Mouse (Mus musculus): ENCODE data around the gene Slc44a5. TPM values are rescaled to one million over a fixed set of nuclear protein-coding genes. Genes with fewer than 3 reads are reported as not detected.
"Not testable (repeated sequence)": the region's sequence is repeated elsewhere in the genome, so short reads cannot be mapped to it uniquely, and the experiment has no call there.

Gene Slc44a5
- polyA plus RNA-seq, 1 experiment, result 0.12 TPM

DNA sequence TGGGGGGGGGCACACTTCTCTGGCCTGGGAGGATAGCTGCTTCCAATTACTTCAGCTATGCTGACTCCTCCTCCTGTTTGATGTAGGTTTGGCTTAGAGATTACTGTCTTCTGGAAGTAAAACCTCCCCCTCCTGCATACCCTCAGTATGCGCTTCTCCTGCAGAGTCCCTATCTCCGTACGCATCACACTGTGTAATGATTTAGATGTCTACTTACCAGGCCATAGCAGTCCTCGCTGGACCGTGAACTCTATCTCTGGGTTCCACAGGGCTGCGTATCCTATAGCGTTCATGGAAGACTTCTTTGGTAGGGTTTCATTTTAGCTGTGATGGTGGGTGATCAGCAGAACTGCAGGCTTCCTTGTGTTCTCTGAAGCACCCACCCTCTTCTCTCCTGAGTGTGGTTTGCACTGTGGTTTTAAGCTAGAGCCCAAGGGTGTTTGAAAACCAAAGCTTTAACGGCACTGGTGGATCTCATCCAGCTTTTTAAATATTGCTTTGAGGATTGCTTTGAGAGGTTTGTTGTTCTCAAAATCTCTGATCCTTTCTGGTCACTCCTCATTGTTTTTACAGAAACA lies 120.6 kb downstream of the Slc44a5 start:
- no peak for DNase-seq (ENCODE audit: low spot score)

DNA sequence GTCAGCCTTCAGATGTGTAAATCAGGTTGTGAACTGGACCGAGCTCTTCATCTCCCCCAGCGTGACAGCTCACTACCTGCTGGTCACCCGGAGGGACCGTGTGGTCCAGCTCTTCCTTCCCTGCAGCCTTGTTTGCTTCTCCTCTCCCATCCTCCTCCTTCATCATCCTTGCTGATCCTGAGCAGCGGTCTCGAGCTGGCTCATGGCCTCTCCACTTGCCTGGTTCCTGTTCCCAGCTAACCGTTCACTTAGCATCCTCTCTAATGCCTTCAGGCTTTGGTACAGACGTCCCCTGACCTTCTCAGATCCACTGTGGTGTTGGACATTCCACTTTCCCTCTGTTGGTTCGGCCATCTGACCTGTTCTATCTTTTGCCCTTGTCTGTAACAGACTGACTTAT lies 128.4 kb downstream of the Slc44a5 start:
- DNase-seq (ENCODE audit: low spot score), result no peak

DNA sequence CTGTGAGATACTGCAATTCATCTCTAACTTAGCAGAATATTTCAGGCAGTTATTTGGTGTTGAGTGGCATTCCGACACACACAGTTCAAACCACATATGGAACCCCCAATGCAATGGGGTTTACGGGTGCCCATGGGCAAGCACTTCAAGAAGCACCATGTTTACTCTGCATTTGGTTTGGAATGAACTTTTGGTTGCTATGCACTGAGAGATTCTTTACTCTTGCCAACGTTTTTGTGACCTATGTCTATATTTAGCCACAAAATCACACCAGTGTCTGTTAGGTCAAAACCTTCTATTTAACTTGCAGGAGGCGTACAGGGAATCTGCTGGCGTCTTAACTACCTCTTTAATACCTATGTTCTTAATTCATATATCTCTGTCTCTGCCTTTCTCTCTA lies 137.3 kb downstream of the Slc44a5 start:
- no peak for DNase-seq (ENCODE audit: low spot score)

DNA sequence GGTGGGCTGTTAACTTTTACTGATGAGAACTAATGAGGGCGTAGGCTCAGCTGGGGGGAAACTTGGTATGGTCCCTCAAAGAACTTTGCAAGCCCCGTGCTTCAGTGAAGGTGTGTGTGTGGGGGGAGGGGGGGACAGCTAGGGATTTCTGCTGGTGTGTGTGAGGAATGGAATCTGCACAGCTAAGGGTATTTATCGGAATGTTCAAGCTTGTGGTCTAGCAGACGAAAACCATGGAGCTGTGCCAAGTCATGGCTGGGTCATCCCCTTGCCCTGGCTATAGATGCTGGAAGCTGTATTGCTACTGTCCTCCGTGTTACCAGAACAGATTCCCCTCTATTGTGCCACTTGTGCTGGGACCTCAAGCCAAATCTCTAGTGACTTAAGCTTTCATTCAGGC lies 138.0 kb downstream of the Slc44a5 start:
- no peak for DNase-seq (ENCODE audit: low spot score)

DNA sequence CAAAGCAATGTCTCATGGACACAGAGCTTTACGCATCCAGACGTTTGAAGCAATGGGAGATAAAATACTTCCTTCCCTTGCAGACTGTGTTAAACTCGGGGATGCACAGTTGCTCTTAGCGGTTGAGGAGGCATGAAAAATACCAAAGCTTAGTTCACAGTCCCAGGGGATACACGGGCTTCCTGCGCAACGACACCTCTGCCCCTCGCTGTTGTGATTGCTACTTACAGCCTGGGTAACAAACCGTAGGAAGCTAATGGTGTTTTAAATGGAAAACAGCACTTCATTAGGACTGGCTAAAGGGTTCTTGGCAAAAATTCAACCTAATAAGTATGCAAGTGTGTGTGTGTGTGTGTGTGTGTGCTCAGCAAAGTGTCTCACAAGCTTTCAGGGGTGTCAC lies 141.8 kb downstream of the Slc44a5 start:
- no peak for DNase-seq (ENCODE audit: low spot score)

DNA sequence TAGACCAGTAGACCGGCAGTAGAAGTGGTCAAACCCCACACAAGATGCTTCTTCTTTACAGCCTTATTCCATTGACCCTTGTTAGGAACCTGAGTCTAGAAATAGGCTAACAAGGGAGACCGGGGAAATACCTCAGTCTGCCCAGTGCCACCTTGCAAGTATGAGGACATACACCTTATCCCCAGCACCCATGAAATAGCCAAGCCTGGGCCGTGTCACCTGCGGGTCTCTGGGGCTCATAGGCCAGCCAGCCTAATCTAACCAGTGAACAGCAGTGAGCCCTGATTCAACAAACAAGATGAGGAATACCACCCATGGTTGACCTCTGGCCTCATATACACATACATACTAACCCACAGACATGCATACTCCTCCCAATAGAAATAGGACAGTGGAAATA lies 142.2 kb downstream of the Slc44a5 start:
- no peak for DNase-seq (ENCODE audit: low spot score)

DNA sequence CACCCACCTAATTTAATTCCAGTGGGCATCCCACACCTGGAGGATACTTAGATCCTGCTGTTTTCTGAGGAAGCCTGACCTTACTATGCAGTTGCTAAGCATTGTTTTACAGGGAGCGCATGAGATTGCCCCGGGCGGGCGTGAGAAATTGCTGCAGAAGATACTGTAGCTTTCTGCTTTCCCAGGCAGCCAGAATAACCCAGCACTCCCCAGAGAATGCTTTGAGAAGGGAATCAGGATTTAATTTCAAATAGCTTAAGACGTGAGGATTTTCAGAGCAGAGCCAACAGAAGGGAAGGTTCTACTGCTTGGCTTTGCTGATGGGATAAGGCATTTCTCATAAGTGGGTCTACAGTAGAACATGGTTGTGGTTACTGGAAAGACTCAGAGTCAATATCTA lies 142.8 kb downstream of the Slc44a5 start:
- no peak for DNase-seq (ENCODE audit: low spot score)

DNA sequence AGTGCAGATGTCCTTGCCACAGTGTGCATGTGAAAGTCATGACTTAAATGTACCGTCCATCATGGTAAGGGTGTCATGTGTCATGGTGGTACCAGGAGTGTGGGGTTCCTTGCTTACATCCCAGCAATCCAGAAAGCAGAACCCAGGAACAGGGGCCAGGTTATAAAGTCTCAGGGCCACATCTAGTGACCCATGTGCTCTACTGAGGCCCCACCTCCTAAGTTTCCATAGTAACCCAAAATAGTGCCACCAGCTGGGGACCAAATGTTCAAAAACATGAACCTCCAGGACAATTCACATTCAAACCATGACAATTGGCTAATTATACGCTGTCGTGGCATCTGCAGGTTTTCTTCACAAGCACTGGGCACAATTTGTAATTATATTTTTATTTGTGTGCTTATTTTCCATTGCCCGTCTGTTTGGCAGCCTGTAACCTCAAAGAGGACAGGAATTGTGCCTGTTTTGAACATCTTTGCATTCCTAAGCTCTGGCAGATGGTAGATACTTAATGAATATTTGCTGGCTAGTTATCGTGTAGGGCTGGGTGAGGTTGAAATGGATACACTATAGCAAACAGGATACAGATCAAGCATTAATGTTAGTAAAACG lies 145.9 kb downstream of the Slc44a5 start:
- no peak for DNase-seq (ENCODE audit: low spot score)

DNA sequence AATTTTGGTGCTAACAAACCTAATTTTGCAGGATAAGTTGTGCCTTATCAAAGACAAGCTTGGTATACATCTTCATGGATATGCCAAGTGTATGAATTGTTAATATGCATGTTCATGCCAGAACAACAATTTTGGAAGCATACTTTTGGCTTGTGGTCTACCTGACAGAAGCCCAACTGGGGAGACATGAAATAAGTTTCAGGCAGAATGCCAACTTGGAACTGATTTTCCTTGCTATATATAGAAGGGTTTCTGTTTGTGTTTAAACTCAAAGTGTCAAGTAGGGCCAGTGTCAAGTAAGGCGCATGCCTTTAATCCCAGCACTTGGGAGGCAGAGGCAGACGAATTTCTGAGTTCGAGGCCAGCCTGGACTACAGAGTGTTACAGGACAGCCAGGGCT lies 149.3 kb downstream of the Slc44a5 start:
- no peak for DNase-seq (ENCODE audit: low spot score)

DNA sequence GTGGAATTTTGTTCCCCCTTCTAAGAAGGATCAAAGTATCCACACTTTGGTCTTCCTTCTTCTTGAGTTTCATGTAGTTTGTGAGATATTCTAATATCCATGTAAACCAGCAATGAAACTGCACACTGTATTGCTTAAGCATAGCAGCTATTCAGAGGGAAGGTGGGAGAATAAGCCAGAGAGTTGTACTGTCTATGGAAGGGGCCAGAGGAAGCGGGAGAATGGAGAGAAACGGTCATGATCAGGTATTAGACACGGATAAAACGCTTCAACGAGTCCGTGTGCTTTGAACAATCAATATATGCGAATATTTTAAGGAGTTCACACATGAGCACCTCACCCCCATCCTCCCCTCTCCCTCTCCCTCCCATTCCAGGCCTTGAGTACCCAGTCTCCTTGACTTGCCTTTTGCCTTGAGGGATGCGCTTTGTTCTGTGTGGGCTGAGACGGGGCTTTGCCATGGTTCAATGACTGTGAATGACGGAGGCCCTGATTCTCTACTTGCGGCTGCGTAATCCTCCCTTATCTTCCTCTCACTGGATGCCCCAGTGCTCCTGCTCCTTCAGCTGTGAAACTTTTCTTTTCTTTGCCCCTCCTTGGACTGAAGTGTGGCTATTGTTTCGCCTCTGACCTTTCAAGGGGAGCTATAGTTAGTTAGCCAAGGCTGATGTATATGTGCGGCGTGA lies 151.8 kb downstream of the Slc44a5 start:
- no peak for DNase-seq (ENCODE audit: low spot score)

DNA sequence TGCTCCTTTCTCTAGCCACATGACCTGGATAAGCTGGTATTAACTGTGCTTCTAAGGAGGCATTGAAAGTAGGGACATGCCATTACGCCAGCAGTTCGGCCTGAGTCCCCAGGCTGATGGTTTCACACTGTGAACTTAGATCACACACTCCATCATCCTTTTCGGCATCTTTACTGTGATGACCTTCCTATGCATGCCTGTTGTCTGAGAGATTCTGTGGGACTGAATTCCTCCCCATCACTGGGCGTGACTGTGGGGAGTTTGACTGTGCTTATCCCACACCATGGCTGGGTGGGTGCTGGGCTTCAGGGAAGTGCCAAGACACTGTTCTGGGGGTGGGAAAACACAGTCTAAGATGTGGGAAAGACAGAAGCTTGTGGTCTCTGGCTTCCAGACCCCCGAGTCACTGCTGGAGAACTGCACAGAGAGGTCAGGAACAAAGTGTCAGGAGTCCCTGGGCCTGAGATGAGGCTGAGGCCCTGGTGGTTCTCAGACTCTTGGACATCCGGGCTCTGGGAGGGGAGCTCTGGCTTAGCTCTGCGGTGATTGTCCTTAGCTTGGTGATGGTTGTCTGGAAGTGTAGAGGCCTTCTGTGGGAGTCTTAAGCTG lies 152.6 kb downstream of the Slc44a5 start:
- no peak for DNase-seq (ENCODE audit: low spot score)

DNA sequence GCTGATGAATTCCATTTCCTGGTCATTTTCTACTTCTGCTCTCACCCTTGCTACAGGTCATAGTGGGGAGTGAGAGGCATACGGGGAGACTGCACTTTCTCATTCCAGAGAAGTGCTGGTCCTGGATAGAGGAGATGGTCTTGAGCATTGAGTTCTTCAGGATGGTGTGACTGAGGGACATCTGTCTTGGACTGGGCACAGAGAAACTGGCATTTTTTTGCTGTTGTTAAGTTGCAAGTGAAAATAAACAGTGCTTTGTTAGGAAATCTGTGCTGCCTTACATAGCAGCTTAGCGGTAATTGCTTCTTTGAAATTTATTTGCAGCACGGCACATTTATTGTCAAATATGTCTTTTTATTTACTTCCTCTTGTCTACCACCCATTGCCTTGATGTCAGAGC lies 154.0 kb downstream of the Slc44a5 start:
- DNase-seq (ENCODE audit: low spot score), result no peak

DNA sequence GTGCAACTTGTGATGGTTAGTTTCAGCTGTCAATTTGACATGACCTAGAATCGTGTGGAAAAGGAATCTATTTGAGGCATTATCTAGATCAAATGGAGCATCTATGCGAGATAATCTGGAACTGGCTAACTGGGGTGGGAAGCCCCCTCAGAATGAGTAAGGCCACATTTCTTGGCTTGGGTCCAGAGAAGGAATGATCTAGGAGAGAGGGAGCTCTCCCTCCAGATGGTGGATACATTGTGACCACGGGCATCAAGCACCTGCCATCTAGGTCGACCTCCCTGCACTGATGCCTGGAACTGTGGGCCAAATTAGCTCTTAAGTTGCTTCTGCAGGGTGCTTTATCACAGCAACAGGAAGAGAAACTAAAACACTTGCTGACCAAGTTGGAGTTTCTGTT lies 155.8 kb downstream of the Slc44a5 start:
- DNase-seq (ENCODE audit: low spot score), result no peak

DNA sequence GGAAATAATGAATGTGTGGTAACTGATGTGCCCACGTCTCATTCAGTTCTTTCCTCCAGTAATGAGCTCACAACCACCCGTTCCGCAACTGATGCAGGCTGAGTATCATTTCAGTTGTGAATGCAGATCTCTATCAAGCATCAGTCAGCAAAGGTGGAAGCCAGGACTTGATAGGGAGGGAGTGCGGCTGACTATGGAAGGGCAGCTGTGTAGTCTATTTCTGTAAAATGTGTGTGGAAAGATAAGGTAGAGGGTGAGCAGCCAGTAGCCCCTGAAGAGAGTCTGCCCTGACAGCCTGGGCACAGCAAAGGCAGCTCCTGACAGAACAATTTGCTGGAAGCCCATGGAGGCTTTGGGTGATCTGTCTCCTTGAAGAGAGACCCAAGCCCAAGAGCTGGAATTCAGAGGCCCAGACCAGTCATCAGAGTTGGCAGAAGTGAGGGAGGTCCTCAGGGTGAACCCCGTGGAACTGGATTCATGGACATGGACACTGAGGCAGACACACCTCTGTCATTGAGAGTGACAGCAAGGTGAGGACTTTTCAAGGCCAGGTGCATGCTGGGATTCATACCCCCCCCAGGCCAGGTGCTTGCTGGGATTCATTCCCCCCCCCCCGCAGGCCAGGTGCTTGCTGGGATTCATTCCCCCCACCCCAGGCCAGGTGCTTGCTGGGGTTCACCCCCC lies 157.3 kb downstream of the Slc44a5 start:
- DNase-seq (ENCODE audit: low spot score), result no peak

DNA sequence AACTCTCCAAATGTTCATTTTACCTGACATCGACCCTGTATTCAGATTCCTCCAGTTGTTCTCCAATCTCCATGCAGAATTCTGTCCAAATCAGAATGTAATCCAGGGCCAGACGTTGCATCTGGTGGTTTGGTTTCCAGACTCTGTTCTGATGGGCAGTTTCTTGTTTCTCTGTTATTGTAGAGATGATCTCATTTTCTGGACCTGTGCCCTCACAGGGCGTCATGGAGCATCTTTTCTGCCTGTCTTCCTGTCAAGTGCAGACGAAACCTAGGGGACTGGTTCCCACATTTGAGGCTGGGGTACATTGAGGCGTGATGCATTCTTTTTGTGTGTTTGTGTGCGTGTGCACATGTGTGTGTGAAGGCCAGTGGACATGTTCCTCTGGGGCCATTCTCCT lies 160.8 kb downstream of the Slc44a5 start:
- DNase-seq (ENCODE audit: low spot score), result no peak

DNA sequence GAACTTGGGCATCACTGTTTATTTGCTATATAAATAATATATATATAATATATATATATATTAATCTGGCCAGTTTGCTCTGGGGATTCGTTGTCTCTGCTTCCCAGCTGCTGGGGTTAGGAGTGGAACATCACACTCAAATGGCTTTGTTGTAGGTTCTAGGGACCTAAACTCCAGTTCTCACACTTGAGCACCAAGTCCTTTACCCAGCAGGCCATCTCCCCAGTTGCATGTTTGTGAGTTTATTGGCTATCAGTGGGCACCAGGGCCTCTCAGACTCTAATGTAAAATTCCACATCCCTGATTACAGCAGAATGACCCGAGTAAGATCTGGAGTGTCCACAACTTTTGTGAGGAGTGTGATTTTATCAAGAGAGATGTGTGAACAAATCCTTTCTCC lies 161.5 kb downstream of the Slc44a5 start:
- no peak for DNase-seq (ENCODE audit: low spot score)

DNA sequence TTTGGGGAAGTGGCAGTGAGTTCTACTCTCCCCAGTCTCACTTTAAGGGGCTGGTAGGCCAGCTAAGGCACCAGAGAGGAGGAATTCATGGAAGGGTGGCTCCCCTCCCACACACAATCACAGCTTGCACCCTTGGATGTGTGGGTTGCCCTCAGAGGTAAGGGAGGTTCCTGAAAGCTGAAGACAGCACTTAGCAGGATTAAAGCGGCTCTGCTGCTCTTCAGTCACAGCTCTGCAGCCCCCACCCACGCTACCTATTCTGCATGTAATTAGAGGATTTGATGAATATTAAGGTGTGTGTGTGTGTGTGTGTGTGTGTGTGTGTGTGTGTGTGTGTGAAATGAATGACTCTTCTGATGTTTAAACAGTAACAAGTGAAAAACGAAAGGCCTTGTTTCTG lies 163.3 kb downstream of the Slc44a5 start:
- no peak for DNase-seq (ENCODE audit: low spot score)

DNA sequence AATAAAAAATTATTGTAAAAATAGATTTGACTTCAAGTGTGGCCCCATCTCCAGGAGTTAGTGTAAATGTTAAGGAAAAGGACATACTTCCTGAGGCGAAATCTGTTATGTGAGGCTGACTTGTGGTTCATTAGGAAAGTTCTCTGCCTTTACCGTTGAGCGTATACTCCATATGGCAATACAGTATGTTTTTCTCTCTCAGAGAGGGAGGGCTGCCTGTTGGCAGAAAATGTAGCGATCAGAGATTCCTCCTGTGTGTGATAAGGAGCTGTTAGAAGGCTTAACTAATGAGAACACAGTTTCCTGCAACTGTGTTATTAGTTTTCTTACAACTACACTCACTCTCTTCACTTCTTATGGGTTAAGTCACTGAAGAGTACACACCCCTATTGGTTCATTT lies 168.1 kb downstream of the Slc44a5 start:
- no peak for DNase-seq (ENCODE audit: low spot score)

DNA sequence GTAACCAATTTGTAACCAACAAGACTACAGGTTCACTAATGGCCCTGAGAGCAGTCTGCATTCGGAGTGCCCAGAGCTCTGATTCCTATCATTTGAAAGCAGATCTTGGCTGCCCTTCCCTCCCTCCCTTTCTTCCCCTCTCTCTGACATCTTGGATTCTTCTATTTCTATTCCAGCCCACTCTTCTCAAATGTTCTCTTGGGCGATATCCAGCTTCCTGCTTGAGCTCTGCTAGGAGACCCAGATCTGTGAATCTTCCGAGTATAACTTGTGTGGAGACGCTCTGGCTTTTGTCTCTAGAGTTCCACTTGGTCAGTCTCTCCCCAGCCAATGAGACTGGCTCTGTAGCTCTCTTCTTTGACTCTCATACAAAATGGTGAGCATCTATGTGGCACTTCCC lies 169.4 kb downstream of the Slc44a5 start:
- no peak for DNase-seq (ENCODE audit: low spot score)

DNA sequence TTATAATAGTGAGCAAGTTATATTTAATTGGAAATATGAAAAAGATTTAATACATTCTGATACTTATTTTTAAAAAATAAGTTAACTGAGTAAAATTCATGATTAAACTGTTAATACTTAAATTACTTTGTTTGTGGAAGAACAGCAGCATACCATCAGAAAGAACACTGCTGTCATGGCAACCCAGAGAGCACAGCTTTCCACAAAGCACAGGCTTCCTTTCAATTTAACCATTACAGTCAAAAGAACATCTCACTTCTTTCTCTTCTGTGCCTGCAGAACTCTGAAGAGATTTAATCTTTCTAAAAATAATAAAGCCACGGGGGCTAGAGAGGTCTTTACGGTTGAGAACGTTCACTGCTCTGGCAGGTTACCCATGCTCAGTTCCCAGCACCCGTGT lies 172.5 kb downstream of the Slc44a5 start:
- DNase-seq (ENCODE audit: low spot score), result no peak

DNA sequence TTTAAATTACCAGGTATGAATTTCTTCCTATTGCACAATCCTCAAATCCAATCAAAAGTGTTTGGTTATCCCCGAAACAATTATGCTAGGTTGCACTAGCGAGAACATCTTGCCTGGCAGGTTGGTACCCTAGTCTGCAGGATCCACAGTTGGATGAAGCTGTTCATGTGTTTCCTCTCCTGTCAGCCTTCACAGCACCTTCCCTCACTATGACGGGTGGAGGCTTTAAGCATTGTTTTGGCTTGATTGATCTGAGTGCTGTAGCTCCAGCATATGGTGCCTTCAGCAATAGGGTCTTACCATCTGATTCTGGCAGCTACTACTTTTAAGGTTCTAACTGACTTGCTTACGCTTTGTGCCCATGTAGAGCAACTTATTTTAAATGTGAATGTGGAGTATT lies 176.5 kb downstream of the Slc44a5 start:
- no peak for DNase-seq (ENCODE audit: low spot score)

DNA sequence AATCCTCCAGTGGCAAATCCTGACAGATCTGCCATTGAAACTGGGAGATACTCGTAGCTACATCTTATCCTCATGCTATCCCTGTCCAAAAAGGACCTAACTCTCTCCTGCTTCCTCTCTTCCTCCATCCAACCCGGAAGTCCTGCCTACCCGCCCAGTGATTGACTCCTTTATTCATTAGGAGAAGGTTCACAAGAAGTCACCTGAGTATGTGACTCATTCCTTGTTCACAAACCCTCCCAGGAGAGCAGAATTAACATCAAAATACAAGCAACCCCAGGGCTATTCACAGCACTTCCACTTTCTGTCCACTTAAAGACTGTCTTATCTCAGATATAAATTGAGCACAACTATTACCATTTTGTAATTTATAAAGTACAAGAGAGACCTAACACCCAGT lies 180.3 kb downstream of the Slc44a5 start:
- DNase-seq (ENCODE audit: low spot score), result not testable (repeated sequence)

DNA sequence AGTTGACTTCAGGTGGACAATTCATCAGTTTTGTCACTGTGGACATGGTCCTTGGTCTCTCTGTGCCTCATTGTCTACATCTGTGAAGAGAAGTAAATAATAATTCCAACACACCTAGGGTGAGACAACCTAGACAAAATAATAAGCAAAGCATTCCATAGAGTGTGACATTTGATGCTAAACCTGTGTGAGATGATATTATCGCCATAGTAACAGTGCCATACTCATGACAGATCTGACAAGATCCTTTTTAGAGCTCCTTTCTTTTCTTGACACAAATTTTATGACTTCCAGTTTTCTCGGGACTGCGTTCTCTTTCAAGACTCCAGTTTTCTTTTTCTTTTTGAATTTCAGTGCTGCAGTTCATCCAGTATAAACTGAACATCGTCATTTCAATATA lies 192.6 kb downstream of the Slc44a5 start:
- no peak for DNase-seq (ENCODE audit: low spot score)

Measured in urinary bladder, adult 2 months (tissue).